Mouse (Mus musculus): ENCODE measurements around the gene Gm39566. TPM values are rescaled to one million over a fixed set of nuclear protein-coding genes. Genes with fewer than 3 reads are reported as not detected.
A peak's percentile ranks its signal among the peaks of the same experiment; 100 is the strongest.

Gene Gm39566
- polyA plus RNA-seq, 1 experiment = not detected

DNA sequence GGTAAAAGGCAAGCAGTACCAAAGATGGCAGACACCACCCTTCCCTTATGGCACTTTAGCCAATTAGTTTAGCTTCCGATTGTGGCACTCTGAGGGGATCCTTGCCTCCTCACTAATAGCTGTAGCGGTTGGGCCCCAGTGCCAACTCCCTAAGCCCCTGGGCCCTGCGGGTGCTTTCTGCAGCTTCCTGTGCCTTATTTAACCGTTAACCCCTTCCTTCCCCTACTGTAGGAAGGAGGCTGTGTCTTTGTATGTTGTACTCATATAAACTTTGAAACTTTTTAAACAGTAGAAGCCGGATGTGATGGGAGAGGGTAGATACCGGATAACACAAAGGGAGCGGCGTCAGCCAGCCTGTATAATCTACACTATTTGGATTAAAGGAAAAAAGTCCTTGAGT lies 35.7 kb upstream of the Gm39566 start:
- peaks cover 14% of the 10 kb centered on the region for H3K4me1 ChIP-seq (ENCODE audit: control insufficient read depth, insufficient read depth, insufficient read length, low read length)
- H3K27ac ChIP-seq (ENCODE audit: insufficient read depth, low read depth, low read length) = no peak overlapping the region
- H3K27me3 ChIP-seq (ENCODE audit: control insufficient read depth, insufficient read depth, low read length) = no peaks in the 10 kb centered on the region
- no peak overlapping the region for H3K4me3 ChIP-seq (ENCODE audit: low read depth, low read length)
- peaks cover 46% of the 10 kb centered on the region for H3K36me3 ChIP-seq (ENCODE audit: control insufficient read depth, insufficient read depth, low read length)
- 74% methylated on average over 8 of the region's 8 CpGs for WGBS
- no peak for TF ChIP-seq CTCF (IDR thresholded peaks at IDR 0.05; ENCODE audit: extremely low read depth, insufficient read length, insufficient replicate concordance, low read depth, low read length)
- TF ChIP-seq POLR2A (IDR thresholded peaks at IDR 0.05; ENCODE audit: low read depth, low read length) = no peak

DNA sequence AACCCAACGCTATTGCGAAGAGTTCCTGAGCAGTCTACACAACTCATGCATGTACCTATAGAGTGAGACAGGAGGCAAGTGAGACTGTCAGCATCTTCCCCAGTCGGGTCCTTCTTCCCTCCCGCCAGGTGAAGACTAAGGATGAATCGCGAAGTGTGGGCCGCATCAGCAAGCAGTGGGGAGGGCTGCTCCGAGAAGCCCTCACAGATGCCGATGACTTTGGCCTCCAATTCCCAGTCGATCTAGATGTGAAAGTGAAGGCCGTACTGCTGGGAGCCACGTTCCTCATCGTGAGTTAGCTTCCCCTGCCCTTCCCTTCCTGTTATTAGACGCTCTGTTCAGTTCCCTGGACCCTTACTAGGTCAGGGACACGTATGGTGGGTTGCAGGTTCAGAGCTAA lies 34.8 kb upstream of the Gm39566 start:
- no peaks in the 10 kb centered on the region for H3K27me3 ChIP-seq (ENCODE audit: control insufficient read depth, insufficient read depth, low read length)
- TF ChIP-seq POLR2A (IDR thresholded peaks at IDR 0.05; ENCODE audit: low read depth, low read length) = no peak
- no peak for TF ChIP-seq CTCF (IDR thresholded peaks at IDR 0.05; ENCODE audit: extremely low read depth, insufficient read length, insufficient replicate concordance, low read depth, low read length)
- 87% methylated on average over 15 of the region's 15 CpGs for WGBS
- no peak overlapping the region for H3K27ac ChIP-seq (ENCODE audit: insufficient read depth, low read depth, low read length)
- H3K36me3 ChIP-seq (ENCODE audit: control insufficient read depth, insufficient read depth, low read length) = peaks cover 38% of the 10 kb centered on the region
- H3K4me3 ChIP-seq (ENCODE audit: low read depth, low read length) = no peak overlapping the region
- H3K4me1 ChIP-seq (ENCODE audit: control insufficient read depth, insufficient read depth, insufficient read length, low read length) = peaks cover 16% of the 10 kb centered on the region

DNA sequence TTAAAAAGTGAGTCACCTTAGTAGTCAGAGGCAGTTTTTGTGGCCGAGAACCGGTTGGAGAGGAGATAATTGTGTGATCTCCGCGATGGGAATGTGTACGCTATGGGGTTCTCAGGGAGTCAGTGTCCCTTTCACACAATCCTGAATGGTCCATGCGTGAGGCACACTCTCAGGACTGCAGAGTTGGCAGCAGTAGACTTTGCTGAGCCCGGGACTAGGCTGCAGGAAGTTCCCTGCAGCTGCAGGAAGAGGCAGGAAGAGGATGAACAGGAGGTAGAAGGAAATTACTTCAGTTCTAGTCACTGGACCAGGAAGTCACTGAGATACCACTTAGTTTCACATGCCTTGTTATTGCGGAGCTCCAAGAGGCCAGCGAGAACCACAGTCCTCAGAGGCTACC lies 34.0 kb upstream of the Gm39566 start:
- TF ChIP-seq POLR2A (IDR thresholded peaks at IDR 0.05; ENCODE audit: low read depth, low read length) (no peak), CTCF (IDR thresholded peaks at IDR 0.05; ENCODE audit: extremely low read depth, insufficient read length, insufficient replicate concordance, low read depth, low read length) (no peak)
- peaks cover 16% of the 10 kb centered on the region for H3K4me1 ChIP-seq (ENCODE audit: control insufficient read depth, insufficient read depth, insufficient read length, low read length)
- 77% methylated on average over 9 of the region's 9 CpGs for WGBS
- H3K27me3 ChIP-seq (ENCODE audit: control insufficient read depth, insufficient read depth, low read length) = no peaks in the 10 kb centered on the region
- H3K36me3 ChIP-seq (ENCODE audit: control insufficient read depth, insufficient read depth, low read length) = peaks cover 34% of the 10 kb centered on the region
- no peak overlapping the region for H3K4me3 ChIP-seq (ENCODE audit: low read depth, low read length)
- no peak overlapping the region for H3K27ac ChIP-seq (ENCODE audit: insufficient read depth, low read depth, low read length)

DNA sequence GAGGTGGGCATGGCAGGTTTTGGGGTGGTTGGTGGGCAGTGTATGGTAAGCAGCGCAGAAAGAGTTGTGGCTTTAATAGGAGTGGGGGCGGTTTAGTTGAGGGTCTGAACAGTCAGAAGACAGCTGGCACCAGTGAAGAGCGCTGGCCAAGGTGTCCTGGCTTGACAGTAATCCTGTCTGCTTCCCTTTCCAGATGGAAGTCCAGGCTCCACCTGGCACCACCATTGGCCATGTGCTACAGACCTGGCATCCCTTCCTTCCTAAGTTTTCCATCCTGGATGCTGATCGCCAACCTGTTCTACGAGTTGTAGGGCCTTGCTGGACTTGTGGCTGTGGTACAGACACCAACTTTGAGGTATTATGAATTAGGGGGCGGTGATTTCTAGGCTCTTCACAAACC lies 32.9 kb upstream of the Gm39566 start:
- no peak overlapping the region for H3K27ac ChIP-seq (ENCODE audit: insufficient read depth, low read depth, low read length)
- H3K4me1 ChIP-seq (ENCODE audit: control insufficient read depth, insufficient read depth, insufficient read length, low read length) = peaks cover 15% of the 10 kb centered on the region
- 93% methylated on average over 6 of the region's 6 CpGs for WGBS
- peaks cover 30% of the 10 kb centered on the region for H3K36me3 ChIP-seq (ENCODE audit: control insufficient read depth, insufficient read depth, low read length)
- H3K27me3 ChIP-seq (ENCODE audit: control insufficient read depth, insufficient read depth, low read length) = no peaks in the 10 kb centered on the region
- H3K4me3 ChIP-seq (ENCODE audit: low read depth, low read length) = no peak overlapping the region
- TF ChIP-seq CTCF (IDR thresholded peaks at IDR 0.05; ENCODE audit: extremely low read depth, insufficient read length, insufficient replicate concordance, low read depth, low read length) = no peak

DNA sequence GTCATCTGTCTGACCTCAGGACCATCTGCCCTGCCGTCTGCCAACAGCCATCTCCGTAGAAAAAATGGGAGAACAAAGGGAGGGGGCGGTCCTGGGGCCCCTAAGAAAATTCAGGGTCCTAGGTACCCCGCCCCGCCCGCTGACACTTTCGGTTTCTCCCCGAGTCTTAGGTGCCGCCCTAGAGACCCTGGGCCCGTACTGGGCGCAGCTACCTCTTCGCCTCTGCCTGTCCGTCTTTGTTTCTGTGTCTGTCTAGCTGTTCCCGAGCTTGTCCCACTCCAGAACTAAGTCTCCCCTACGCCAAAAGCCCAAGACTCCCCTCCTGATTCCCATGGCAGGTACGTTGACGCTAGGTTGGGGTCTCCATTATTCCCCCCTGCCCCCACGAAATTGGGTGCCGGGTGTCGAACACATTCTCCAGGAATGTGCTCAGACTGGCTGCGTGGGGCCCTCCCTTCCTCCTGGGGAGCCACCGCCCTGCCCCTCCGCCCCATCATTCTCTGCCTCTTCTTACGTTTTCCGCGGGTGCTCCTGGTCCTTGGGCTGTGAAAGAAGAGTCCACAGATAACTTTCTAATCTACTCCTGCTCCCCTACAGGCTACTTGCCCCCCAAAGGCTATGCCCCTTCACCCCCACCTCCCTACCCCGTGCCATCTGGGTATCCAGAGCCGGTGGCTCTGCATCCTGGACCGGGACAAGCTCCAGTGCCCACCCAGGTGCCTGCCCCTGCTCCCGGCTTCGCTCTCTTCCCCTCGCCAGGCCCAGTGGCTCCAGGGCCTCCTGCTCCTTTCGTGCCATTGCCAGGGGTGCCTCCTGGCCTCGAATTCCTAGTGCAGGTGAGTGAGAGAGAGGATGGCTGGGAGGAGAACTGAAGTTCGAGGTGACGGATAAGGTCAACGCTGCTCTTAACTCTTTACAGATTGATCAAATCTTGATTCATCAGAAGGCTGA lies 31.9 kb upstream of the Gm39566 start:
- H3K4me3 ChIP-seq (ENCODE audit: low read depth, low read length) = peak overlapping the region; percentile 64
- no peak overlapping the region for H3K27ac ChIP-seq (ENCODE audit: insufficient read depth, low read depth, low read length)
- WGBS = 8% methylated on average over 37 of the region's 37 CpGs
- H3K4me1 ChIP-seq (ENCODE audit: control insufficient read depth, insufficient read depth, insufficient read length, low read length) = peaks cover 15% of the 10 kb centered on the region
- H3K36me3 ChIP-seq (ENCODE audit: control insufficient read depth, insufficient read depth, low read length) = peaks cover 23% of the 10 kb centered on the region
- TF ChIP-seq CTCF (IDR thresholded peaks at IDR 0.05; ENCODE audit: extremely low read depth, insufficient read length, insufficient replicate concordance, low read depth, low read length) (no peak), POLR2A (IDR thresholded peaks at IDR 0.05; ENCODE audit: low read depth, low read length) (no peak; the same call in 1 of the 2 replicates)
- no peaks in the 10 kb centered on the region for H3K27me3 ChIP-seq (ENCODE audit: control insufficient read depth, insufficient read depth, low read length)

DNA sequence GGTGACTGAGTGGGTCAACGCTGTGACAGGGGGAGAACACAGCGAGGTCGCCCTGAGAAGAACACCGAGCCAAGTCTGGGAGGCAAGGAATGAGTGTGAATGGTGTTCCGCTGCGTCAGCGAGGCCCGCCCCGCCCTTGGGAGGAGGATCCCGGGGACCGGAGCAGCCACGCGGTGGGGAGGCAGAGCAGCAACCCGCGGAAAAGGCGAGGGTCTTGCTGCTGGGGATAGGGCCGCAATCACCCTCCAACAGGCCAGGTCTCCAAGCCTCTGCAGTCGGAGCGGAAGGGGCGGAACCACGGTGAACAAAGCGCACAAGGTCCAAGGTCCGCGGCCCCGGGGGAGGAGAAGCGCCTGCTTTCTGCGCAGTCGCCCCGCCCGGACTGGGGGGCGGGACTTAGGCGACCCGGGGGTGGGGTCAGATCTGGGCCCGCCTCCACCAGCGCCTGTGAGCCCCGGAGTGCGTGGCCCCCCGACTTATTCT lies 31.1 kb upstream of the Gm39566 start, which contains the start of gene Plscr3:
Gene Plscr3, plus strand, starts transcription at position 179 of the 483 bp plus-strand sequence.
- Histone ChIP-seq H3K36me3 (ENCODE audit: control insufficient read depth, insufficient read depth, low read length) (peaks cover 16% of the 10 kb centered on the region), H3K27ac (ENCODE audit: insufficient read depth, low read depth, low read length) (peak within 1 kb of the TSS; percentile 85), H3K4me1 (ENCODE audit: control insufficient read depth, insufficient read depth, insufficient read length, low read length) (peaks cover 15% of the 10 kb centered on the region), H3K27me3 (ENCODE audit: control insufficient read depth, insufficient read depth, low read length) (no peaks in the 10 kb centered on the region), H3K4me3 (ENCODE audit: low read depth, low read length) (peak within 1 kb of the TSS; percentile 64)
- TF ChIP-seq POLR2A (IDR thresholded peaks at IDR 0.05; ENCODE audit: low read depth, low read length) (peak; percentile 92), CTCF (IDR thresholded peaks at IDR 0.05; ENCODE audit: extremely low read depth, insufficient read length, insufficient replicate concordance, low read depth, low read length) (no peak)
- under 1% methylated on average over 38 of the region's 38 CpGs for WGBS

DNA sequence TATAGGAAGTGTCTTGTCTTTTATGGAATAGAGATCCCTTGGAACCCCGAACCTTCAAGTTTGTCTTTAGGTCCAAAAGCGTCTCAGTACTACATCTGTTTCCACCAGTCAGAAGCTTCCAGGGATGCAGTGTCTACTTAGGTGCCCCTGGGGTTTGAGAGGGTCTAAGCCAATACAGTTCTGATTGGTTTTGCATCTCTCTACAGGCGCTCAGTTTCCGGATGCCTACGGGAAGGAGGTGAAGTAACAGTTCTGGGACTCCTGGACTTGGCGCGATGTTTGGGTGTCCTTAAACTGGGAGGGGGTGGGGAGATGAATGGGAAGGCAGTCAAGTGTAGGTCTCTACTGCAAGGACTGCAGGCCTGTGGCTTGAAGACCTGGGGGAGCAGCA lies 23.6 kb upstream of the Gm39566 start:
- Histone ChIP-seq H3K36me3 (ENCODE audit: control insufficient read depth, insufficient read depth, low read length) (no peaks in the 10 kb centered on the region), H3K27me3 (ENCODE audit: control insufficient read depth, insufficient read depth, low read length) (peaks cover 12% of the 10 kb centered on the region), H3K27ac (ENCODE audit: insufficient read depth, low read depth, low read length) (peak overlapping the region; percentile 63), H3K4me3 (ENCODE audit: low read depth, low read length) (peak overlapping the region; percentile 76), H3K4me1 (ENCODE audit: control insufficient read depth, insufficient read depth, insufficient read length, low read length) (peaks cover 3% of the 10 kb centered on the region)
- no peak for TF ChIP-seq CTCF (IDR thresholded peaks at IDR 0.05; ENCODE audit: extremely low read depth, insufficient read length, insufficient replicate concordance, low read depth, low read length)
- no peak for TF ChIP-seq POLR2A (IDR thresholded peaks at IDR 0.05; ENCODE audit: low read depth, low read length)
- WGBS = under 1% methylated on average over 7 of the region's 7 CpGs
